Mouse (Mus musculus) intestine, postnatal 0 days (tissue): Measurements from ENCODE around the gene Wdsub1. TPM values are rescaled to one million over a fixed set of nuclear protein-coding genes. Genes with fewer than 3 reads are reported as not detected.

Experiments
- ATAC-seq: fragments of 200-750 bp; cut with Nextera tagmentation; 2 replicates; pipeline ENCODE4 v1.8.0; 2017; ENCODE audit warnings: mild to moderate bottlenecking, moderate TSS enrichment, moderate library complexity
- H3K27ac ChIP-seq: fragments of 300-500 bp; sonication (generic); 2 replicates; pipeline ENCODE4 v1.5.1; 2014; ENCODE audit warnings: mild to moderate bottlenecking, low read depth, low read length, moderate library complexity
- H3K27me3 ChIP-seq: fragments of 300-500 bp; sonication (generic); replicated peaks from 2 replicates; pipeline ENCODE4 v1.6.1; 2014; ENCODE audit warnings: low read length, mixed read lengths; ENCODE audit not compliant: control insufficient read depth, insufficient read depth
- H3K36me3 ChIP-seq: fragments of 300-500 bp; sonication (generic); 2 replicates; pipeline ENCODE4 v1.6.1; 2014; ENCODE audit warnings: mild to moderate bottlenecking, moderate library complexity; ENCODE audit not compliant: control insufficient read depth, insufficient read depth
- H3K4me1 ChIP-seq: fragments of 300-500 bp; sonication (generic); replicated peaks from 2 replicates; pipeline ENCODE4 v1.6.1; 2014; ENCODE audit warnings: antibody characterized with exemption, low read length, mixed read lengths; ENCODE audit not compliant: control insufficient read depth, insufficient read depth
- H3K4me2 ChIP-seq: fragments of 300-500 bp; sonication (generic); replicated peaks from 2 replicates; pipeline ENCODE4 v1.6.1; 2014; ENCODE audit warnings: low read depth, mild to moderate bottlenecking, moderate library complexity
- H3K4me3 ChIP-seq: fragments of 300-500 bp; sonication (generic); 2 replicates; pipeline ENCODE4 v1.5.1; 2014; ENCODE audit warnings: low read depth, low read length
- H3K9ac ChIP-seq: fragments of 300-500 bp; sonication (generic); 2 replicates; pipeline ENCODE4 v1.6.1; 2014; ENCODE audit warnings: mild to moderate bottlenecking, low read depth, low read length
- H3K9me3 ChIP-seq: fragments of 300-500 bp; sonication (generic); 2 replicates; pipeline ENCODE4 v1.6.1; 2016; ENCODE audit warnings: mixed run types; ENCODE audit not compliant: control insufficient read depth
- CTCF ChIP-seq: sonication (generic); IDR thresholded peaks from 2 replicates; pipeline ENCODE4 v1.5.1; 2016; ENCODE audit warnings: low read depth, mild to moderate bottlenecking, control low read depth, antibody characterized with exemption, moderate library complexity
- WGBS: fragments of 180-500 bp; shearing (Covaris S2); extraction: QIAGEN DNeasy Blood & Tissue Kit; methylation state at CpG from one replicate; pipeline ENCODE4 v1.1.7; 2014; 5-methylcytosine and 5-hydroxymethylcytosine counted together
- polyA plus RNA-seq: library from polyadenylated mRNA; unstranded; fragments of >200 nt; fragmentation: Nextera tagmentation; extraction: Ambion mirVana; gene quantifications from 2 replicates; pipeline ENCODE4 v1.2.1, GENCODE M21; 2015

Gene Wdsub1
- polyA plus RNA-seq, 1 experiment from 2014 or later = 32.9 TPM

DNA sequence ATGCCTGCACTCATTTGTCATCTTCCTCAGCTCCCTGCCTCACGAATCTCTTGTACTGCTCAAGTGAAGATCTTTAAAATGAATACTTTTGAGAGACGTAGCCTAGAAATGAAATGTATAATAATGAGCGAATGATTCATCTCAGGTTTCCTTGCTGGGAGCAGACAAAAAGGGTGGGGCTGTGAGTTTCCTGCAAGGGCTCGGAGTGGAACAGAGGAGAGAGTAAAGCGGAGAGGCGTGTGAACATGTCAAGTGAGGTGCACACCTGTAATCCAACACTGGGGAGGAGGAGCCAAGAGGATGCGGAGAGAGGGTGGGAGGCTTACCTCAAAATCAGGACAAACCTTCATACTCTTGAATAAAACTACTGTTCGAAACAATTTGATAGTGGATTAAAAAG is 14.4 kb upstream of the Wdsub1 start:
- Histone ChIP-seq H3K27me3 (no peaks in the 10 kb centered on the region), H3K4me2 (no peak overlapping the region), H3K36me3 (peaks cover 23% of the 10 kb centered on the region), H3K4me1 (no peaks in the 10 kb centered on the region), H3K9ac (no peak overlapping the region), H3K27ac (no peak overlapping the region), H3K9me3 (no peaks in the 10 kb centered on the region), H3K4me3 (no peak overlapping the region)
- 50% methylated on average over 8 of the region's 8 CpGs for WGBS
- ATAC-seq = no peak
- TF ChIP-seq CTCF = no peak

DNA sequence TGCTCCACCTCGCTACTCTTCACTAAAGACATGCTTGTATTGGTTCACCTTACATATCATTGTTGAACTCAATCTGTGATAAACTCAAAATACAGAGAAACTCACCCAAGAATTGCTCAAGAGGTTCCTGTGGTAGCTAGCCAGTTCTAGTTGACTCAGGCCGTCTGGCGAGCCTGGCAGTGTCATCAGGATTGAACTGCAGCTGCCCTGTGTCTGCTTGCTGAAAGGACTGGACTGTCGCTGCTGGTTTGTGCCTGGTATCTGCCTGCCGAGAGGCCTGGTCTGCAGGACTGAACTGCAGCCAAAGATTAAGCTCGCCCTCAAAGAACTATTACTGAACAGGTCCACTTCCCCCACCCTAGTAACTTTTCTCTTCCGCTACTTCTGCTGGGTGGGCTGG is 14.0 kb upstream of the Wdsub1 start:
- ATAC-seq = no peak
- H3K36me3 ChIP-seq = peaks cover 22% of the 10 kb centered on the region
- 54% methylated on average over 7 of the region's 7 CpGs for WGBS
- no peaks in the 10 kb centered on the region for H3K4me1 ChIP-seq
- no peaks in the 10 kb centered on the region for H3K9me3 ChIP-seq
- H3K27me3 ChIP-seq = no peaks in the 10 kb centered on the region
- TF ChIP-seq CTCF = no peak
- H3K27ac ChIP-seq = no peak overlapping the region
- H3K9ac ChIP-seq = no peak overlapping the region
- no peak overlapping the region for H3K4me3 ChIP-seq
- H3K4me2 ChIP-seq = no peak overlapping the region

DNA sequence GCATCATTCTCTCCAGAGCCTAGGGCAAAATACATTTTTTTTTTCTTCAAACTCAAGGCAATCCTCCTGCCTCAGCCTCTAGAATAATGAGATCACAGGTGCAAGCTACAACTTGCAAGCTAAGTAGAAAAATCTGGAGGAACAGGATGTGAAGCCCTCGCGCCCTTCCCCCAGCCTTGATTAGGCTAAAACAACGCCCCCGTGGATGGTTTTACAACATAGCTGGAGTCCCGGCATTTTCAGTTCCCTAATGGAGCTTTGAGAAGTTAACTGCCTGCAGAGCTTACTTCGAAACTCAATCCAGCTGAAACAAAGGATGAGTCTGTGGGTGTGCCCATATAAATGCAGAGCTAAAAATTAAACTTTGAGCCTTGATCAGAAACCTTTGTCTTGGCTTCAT is 7.3 kb upstream of the Wdsub1 start:
- H3K4me2 ChIP-seq = no peak overlapping the region
- no peak overlapping the region for H3K27ac ChIP-seq

DNA sequence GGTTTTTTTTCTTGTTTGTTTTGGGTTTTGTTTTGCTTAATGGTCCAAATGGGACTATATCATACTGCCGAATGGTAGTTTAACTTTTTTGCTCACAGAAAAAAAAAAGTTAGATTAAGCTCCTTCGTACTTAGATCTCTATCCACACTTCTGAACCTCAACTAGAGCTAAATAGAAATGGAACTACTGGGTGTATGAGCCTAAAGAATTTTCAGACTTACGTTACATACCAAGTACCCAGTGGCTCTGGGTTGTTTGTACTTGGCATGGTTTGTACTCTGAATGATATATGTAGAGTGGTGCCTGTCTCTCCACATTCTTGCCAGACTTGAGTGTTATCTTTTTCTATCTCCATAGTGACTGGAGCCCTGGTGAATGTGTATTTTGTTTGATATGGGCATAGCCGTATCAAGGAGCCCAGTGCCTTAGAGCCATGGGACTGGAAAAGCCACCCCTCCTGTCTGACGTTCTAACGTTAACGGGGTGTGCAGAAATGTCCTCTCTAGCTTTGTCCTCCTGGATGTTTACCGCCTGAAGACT is 421 bp upstream of the Wdsub1 start:
- no peaks in the 10 kb centered on the region for H3K27me3 ChIP-seq
- no peaks in the 10 kb centered on the region for H3K9me3 ChIP-seq
- peak overlapping the region; percentile 76 for H3K4me2 ChIP-seq
- H3K4me1 ChIP-seq = no peaks in the 10 kb centered on the region
- no peak overlapping the region for H3K9ac ChIP-seq
- H3K4me3 ChIP-seq = peak overlapping the region; percentile 81
- no peak for TF ChIP-seq CTCF
- H3K27ac ChIP-seq = no peak overlapping the region
- 49% methylated on average over 8 of the region's 8 CpGs for whole genome bisulfite sequencing
- ATAC-seq = peak; percentile 0; the same call in 1 of the 2 replicates
- no peaks in the 10 kb centered on the region for H3K36me3 ChIP-seq

More for the DNA sequence above, 7.3 kb upstream of the Wdsub1 start:
- H3K4me1 ChIP-seq = no peaks in the 10 kb centered on the region
- WGBS = 72% methylated on average over 6 of the region's 6 CpGs
- no peak for ATAC-seq
- peaks cover 6% of the 10 kb centered on the region; the same call in 1 of the 2 replicates for H3K36me3 ChIP-seq
- TF ChIP-seq CTCF = no peak
- H3K4me3 ChIP-seq = no peak overlapping the region
- no peaks in the 10 kb centered on the region for H3K9me3 ChIP-seq
- no peak overlapping the region for H3K9ac ChIP-seq
- H3K27me3 ChIP-seq = no peaks in the 10 kb centered on the region

DNA sequence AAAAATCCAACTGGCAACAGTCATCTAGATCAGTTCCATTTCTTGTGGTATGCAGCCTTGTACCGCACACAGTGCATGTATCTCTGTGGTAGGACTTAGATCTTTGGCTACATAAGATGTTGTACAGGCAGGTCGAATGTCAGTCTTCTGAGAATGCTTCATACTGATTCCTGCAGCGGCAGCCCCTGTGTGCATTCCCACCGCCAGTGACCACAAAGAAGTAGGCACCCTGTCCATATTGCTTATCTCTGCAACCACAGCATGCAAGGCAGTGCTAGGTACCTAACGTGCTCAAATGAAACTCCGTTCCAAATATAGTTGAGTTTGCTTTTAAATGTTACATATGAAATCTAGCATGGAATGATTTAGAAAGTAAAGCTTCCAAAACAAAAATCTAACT is 987 bp downstream of the Wdsub1 start:
- no peak overlapping the region for H3K27ac ChIP-seq
- H3K27me3 ChIP-seq = no peaks in the 10 kb centered on the region
- no peaks in the 10 kb centered on the region for H3K9me3 ChIP-seq
- no peak for ATAC-seq
- H3K9ac ChIP-seq = peak overlapping the region; percentile 84; the same call in 1 of the 2 replicates
- peak overlapping the region; percentile 81 for H3K4me3 ChIP-seq
- H3K4me1 ChIP-seq = no peaks in the 10 kb centered on the region
- TF ChIP-seq CTCF = no peak
- peak overlapping the region; percentile 76 for H3K4me2 ChIP-seq
- no peaks in the 10 kb centered on the region for H3K36me3 ChIP-seq
- 62% methylated on average over 6 of the region's 6 CpGs for WGBS

DNA sequence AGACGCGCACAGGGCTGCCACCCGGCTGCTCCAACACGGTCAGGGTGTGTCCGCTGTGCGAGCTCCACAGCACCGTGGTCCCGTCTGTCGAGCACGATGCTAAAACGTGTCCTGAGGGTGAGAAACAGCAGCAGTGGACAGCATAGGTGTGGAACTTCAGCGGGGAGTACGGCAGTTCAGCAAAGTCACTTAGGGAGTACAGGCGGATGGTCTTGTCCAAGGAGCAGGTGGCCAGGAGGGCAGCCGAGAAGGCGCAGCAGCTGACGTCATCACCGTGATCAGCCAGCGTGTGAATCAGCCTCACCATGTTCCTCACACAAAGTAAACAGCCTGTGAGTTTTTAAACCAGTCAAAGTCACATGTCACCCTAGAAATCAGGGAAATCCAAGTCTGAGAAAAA is 4.2 kb downstream of the Wdsub1 start:
- Histone ChIP-seq H3K9me3 (no peaks in the 10 kb centered on the region), H3K27ac (no peak overlapping the region), H3K4me1 (no peaks in the 10 kb centered on the region), H3K27me3 (no peaks in the 10 kb centered on the region), H3K9ac (no peak overlapping the region), H3K36me3 (0 out of 2 replicates have a peak, but pooled peaks cover 5% of the 10 kb centered on the region), H3K4me2 (0 out of 2 replicates have a peak overlapping the region, but pooled peaks have one; percentile 4), H3K4me3 (no peak overlapping the region)
- no peak for TF ChIP-seq CTCF
- ATAC-seq = no peak
- 71% methylated on average over 19 of the region's 19 CpGs for WGBS
